Mouse (Mus musculus) heart, embryonic 15.5 days (tissue): ENCODE data around the gene Gm2832. TPM values are rescaled to one million over a fixed set of nuclear protein-coding genes. Genes with fewer than 3 reads are reported as not detected.
A peak's percentile ranks its signal among the peaks of the same experiment; 100 is the strongest.
"Not testable (repeated sequence)": the region's sequence is repeated elsewhere in the genome, so short reads cannot be mapped to it uniquely, and the experiment has no call there.

Experiments used
- ATAC-seq: fragments of 200-750 bp; cut with Nextera tagmentation; replicated peaks from 2 replicates; pipeline ENCODE4 v1.8.0; 2017; ENCODE audit warnings: low read depth, moderate TSS enrichment; ENCODE audit not compliant: insufficient number of reproducible peaks, insufficient read depth, low FRiP score
- H3K27ac ChIP-seq: fragments of 300-500 bp; sonication (generic); 2 replicates; pipeline ENCODE4 v1.5.1; 2015; ENCODE audit warnings: mild to moderate bottlenecking, inconsistent platforms
- H3K27me3 ChIP-seq: fragments of 300-500 bp; sonication (generic); 2 replicates; pipeline ENCODE4 v1.6.1; 2015; ENCODE audit warnings: inconsistent platforms
- H3K36me3 ChIP-seq: fragments of 300-500 bp; sonication (generic); 2 replicates; pipeline ENCODE4 v1.6.1; 2015; ENCODE audit warnings: mild to moderate bottlenecking, inconsistent platforms
- H3K4me1 ChIP-seq: fragments of 300-500 bp; sonication (generic); replicated peaks from 2 replicates; pipeline ENCODE4 v1.6.1; 2015; ENCODE audit warnings: inconsistent platforms
- H3K4me2 ChIP-seq: fragments of 300-500 bp; sonication (generic); 2 replicates; pipeline ENCODE4 v1.6.1; 2015; ENCODE audit warnings: inconsistent platforms, mild to moderate bottlenecking, moderate library complexity
- H3K4me3 ChIP-seq: fragments of 300-500 bp; sonication (generic); 2 replicates; pipeline ENCODE4 v1.5.1; 2015; ENCODE audit warnings: mild to moderate bottlenecking, inconsistent platforms
- H3K9ac ChIP-seq: fragments of 300-500 bp; sonication (generic); 2 replicates; pipeline ENCODE4 v1.6.1; 2015; ENCODE audit warnings: mild to moderate bottlenecking, inconsistent platforms
- H3K9me3 ChIP-seq: fragments of 300-500 bp; sonication (generic); replicated peaks from 2 replicates; pipeline ENCODE4 v1.6.1; 2016; ENCODE audit warnings: inconsistent platforms
- WGBS: fragments of 180-500 bp; shearing (Covaris S2); methylation state at CpG from one replicate; pipeline ENCODE4 v1.1.7; 2015; ENCODE audit warnings: mixed read lengths; 5-methylcytosine and 5-hydroxymethylcytosine counted together
- polyA plus RNA-seq: library from polyadenylated mRNA; unstranded; fragments of >200 nt; fragmentation: Nextera tagmentation; extraction: Ambion mirVana; gene quantifications from 2 replicates; pipeline ENCODE4 v1.2.1, GENCODE M21; 2015

Gene Gm2832
- polyA plus RNA-seq = not detected in 2 replicates

- WGBS = 80% methylated on average over 2 of the region's 3 CpGs
- not testable (repeated sequence) for H3K27me3 ChIP-seq, H3K4me3 ChIP-seq, H3K4me1 ChIP-seq, H3K4me2 ChIP-seq, H3K27ac ChIP-seq, H3K9ac ChIP-seq, H3K9me3 ChIP-seq, ATAC-seq, H3K36me3 ChIP-seq
Measured at GRCm38 (mm10) chr14:41278505-41278904, at the start of gene Gm2832. Gene Gm2832, plus strand, starts transcription at chr14:41278805.

DNA sequence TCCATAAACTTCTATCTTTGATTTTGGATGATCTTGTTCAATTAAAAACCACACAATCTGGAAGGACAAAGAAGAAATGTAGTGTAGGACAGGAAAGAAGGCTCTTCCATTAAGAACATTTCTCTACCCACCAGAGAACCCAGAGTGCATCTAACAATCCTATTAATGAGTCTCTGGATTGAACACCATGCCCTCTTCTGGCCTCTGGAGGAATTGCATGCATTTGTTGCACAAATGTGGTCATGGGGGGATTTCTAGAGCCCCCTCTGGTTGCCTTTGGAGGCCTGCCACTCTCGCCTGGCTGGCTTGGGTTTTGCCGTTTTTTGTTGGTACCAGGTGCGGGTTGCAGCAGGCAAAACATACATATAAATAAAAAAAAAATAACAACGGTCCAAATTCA is 15.3 kb upstream of the Gm2832 start:
- H3K4me2 ChIP-seq, H3K9me3 ChIP-seq, H3K4me3 ChIP-seq, H3K27ac ChIP-seq, H3K9ac ChIP-seq, H3K36me3 ChIP-seq, H3K4me1 ChIP-seq, H3K27me3 ChIP-seq, ATAC-seq: not testable (repeated sequence)
- 41% methylated on average over 4 of the region's 4 CpGs for WGBS

DNA sequence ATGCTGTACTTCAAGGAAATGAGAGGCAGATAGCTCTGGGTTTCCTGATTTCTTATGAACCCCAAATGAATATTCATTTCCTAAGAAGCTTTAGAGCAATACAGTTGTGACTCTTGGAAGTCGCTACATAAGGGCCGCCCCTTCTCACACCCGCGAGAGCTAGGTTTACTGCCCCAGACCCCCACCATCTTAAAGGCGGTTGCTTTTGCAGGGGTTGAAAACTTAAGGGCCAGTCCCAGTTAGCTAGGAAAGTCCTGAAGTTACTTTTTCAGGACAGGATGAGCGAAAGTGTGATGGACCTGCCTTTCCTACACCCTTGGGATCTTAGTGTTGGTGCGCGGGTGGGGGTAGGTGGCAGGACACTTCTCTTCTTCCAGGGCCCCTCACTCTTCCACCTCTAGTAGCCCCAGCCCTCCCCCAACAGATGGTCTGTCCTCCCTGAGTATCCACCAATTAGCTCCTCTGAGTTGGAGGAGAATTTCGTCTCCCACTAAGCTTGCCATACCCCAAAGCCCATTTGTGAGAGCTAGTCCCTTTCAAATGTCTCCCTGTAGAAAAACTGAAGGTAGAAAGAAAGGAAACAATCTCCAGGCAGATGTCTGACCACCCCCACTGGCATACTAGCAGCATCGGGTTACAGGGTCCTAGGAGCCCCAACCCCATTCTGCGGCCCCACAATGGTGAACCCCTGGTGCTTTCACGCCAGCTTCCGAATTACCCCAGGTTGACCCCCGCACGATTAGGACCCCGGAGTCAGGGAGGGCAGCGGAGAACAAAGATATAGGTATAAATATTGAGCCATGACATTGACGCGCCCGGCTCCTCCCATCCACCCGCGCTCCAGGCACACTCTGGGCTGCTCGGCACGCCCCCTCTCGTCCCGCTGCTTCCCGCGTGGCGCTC is 14.5 kb upstream of the Gm2832 start:
- H3K9me3 ChIP-seq, H3K36me3 ChIP-seq, H3K27me3 ChIP-seq, ATAC-seq, H3K27ac ChIP-seq, H3K9ac ChIP-seq, H3K4me1 ChIP-seq: not testable (repeated sequence)
- peak overlapping the region; percentile 60 for H3K4me2 ChIP-seq
- WGBS = 4% methylated on average over 26 of the region's 29 CpGs
- H3K4me3 ChIP-seq = 0 out of 2 replicates have a peak overlapping the region, but pooled peaks have one; percentile 26

DNA sequence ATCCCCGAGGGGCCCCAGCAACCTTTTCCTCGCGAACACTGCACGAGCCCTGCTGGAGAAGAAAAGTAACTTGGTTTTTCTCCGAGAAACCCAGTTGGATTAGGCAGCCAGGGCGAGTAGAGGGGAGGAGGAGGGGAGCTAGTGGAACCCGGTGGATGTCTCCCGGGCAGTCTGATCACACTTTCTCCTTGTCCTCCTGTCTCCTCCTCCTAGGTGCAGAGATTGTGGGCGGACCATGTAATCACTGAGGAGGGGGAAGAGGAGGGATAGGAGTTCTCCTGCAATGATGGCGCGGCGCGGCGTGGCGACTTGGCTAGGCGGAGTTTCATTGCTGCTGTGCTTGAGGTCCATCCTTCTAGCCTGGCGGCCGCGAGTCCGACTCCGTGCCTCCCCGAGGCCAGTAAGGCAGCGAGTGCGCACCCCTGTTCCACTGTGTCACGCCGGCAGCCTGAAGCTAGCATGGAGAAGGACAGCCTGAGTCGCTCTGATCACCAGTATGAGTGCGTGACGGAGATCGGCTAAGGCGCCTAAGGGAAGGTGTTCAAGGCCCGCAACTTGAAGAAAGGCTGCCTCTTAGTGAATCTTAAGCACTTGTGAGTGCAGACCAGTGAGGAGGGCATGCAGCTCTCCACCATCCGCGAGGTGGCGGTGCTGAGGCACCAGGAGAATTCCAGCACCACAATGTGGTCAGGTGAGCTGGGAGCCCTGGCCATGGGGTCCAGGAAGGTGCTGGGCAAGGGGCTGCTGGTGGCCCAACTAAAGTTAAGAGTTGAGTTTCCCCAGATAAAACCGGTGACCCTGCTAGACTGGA is 13.6 kb upstream of the Gm2832 start:
- not testable (repeated sequence) for H3K27me3 ChIP-seq, H3K9ac ChIP-seq, H3K27ac ChIP-seq, H3K4me1 ChIP-seq, H3K36me3 ChIP-seq, H3K9me3 ChIP-seq
- under 1% methylated on average over 26 of the region's 36 CpGs for WGBS
- H3K4me2 ChIP-seq = peak overlapping the region; percentile 60
- 0 out of 2 replicates have a peak, but pooled peaks have one; percentile 14 for ATAC-seq
- peak overlapping the region; percentile 38 for H3K4me3 ChIP-seq

- not testable (repeated sequence) for H3K9me3 ChIP-seq, H3K27ac ChIP-seq, H3K36me3 ChIP-seq, H3K9ac ChIP-seq, H3K4me2 ChIP-seq, H3K4me1 ChIP-seq, H3K27me3 ChIP-seq, ATAC-seq, H3K4me3 ChIP-seq
- WGBS = 29% methylated on average over 1 of the region's 1 CpGs
Measured at GRCm38 (mm10) chr14:41285965-41286364, 7.4 kb downstream of the Gm2832 start.

Other genes starting within 250 kb of the Gm2832 start
- gene Dydc2, start 209.6 kb upstream of the Gm2832 start, polyA plus RNA-seq = not detected in 2 replicates
- gene Dydc1, start 205.9 kb upstream of the Gm2832 start, polyA plus RNA-seq = not detected in 2 replicates
- 0.45 and 0.67 TPM in 2 replicates for gene Mat1a, start 173.8 kb upstream of the Gm2832 start, polyA plus RNA-seq
- gene Sftpa1, start 147.0 kb upstream of the Gm2832 start, polyA plus RNA-seq = 2.3 and 3.5 TPM in 2 replicates
- gene Mbl1, start 127.3 kb upstream of the Gm2832 start, polyA plus RNA-seq = 0.15 TPM in 1 of 2 replicates, not detected in the other
- gene Sftpd, start 93.7 kb upstream of the Gm2832 start, polyA plus RNA-seq = 0.10 TPM in 1 of 2 replicates, not detected in the other
- gene Gm5798, start 69.8 kb downstream of the Gm2832 start, polyA plus RNA-seq = not detected in 2 replicates
- gene Gm7945, start 107.6 kb downstream of the Gm2832 start, polyA plus RNA-seq = not detected in 2 replicates
- gene Gm6482, start 129.5 kb downstream of the Gm2832 start, polyA plus RNA-seq = not detected in 2 replicates
- gene Gm7954, start 174.7 kb downstream of the Gm2832 start, polyA plus RNA-seq = not detected in 2 replicates
- not detected in 2 replicates for gene Gm3486, start 210.7 kb downstream of the Gm2832 start, polyA plus RNA-seq